Mouse (Mus musculus): Measurements from ENCODE around the gene Sbds.

Gene Sbds

GRCm38 (mm10) chr5:130255017-130255720 lies at the start of gene Sbds, which contains the start of gene Tyw1:
TSS of gene Sbds (minus strand) at chr5:130255530.
TSS of gene Tyw1 (plus strand) at chr5:130255619.
- DNase-seq = peak; percentile 100

- no peak for DNase-seq
Observed at GRCm38 (mm10) chr5:130303611-130304010, 48.3 kb upstream of the Sbds start.

- no peak for DNase-seq
Observed at GRCm38 (mm10) chr5:130299526-130299925, 44.2 kb upstream of the Sbds start.

GRCm38 (mm10) chr5:130298831-130299460 lies 43.6 kb upstream of the Sbds start:
- DNase-seq = no peak

- no peak for DNase-seq
Observed at GRCm38 (mm10) chr5:130296071-130296470, 40.7 kb upstream of the Sbds start.

- no peak for DNase-seq
Observed at GRCm38 (mm10) chr5:130294598-130294997, 39.3 kb upstream of the Sbds start.

- DNase-seq = no peak
Observed at GRCm38 (mm10) chr5:130293941-130294340, 38.6 kb upstream of the Sbds start.

- DNase-seq = no peak
Observed at GRCm38 (mm10) chr5:130292976-130293375, 37.6 kb upstream of the Sbds start.

- no peak for DNase-seq
Observed at GRCm38 (mm10) chr5:130290775-130291174, 35.4 kb upstream of the Sbds start.

GRCm38 (mm10) chr5:130290242-130290641 lies 34.9 kb upstream of the Sbds start:
- no peak for DNase-seq

- no peak for DNase-seq
Observed at GRCm38 (mm10) chr5:130288106-130288505, 32.8 kb upstream of the Sbds start.

- DNase-seq = no peak
Observed at GRCm38 (mm10) chr5:130283079-130283732, 27.9 kb upstream of the Sbds start.

- DNase-seq = peak; percentile 93
Observed at GRCm38 (mm10) chr5:130278011-130278472, 22.7 kb upstream of the Sbds start.

GRCm38 (mm10) chr5:130275509-130275908 lies 20.2 kb upstream of the Sbds start:
- no peak for DNase-seq

GRCm38 (mm10) chr5:130273046-130273445 lies 17.7 kb upstream of the Sbds start:
- no peak for DNase-seq

- DNase-seq = no peak
Observed at GRCm38 (mm10) chr5:130272344-130272743, 17.0 kb upstream of the Sbds start.

GRCm38 (mm10) chr5:130268976-130269375 lies 13.6 kb upstream of the Sbds start:
- no peak for DNase-seq

GRCm38 (mm10) chr5:130267316-130267715 lies 12.0 kb upstream of the Sbds start:
- no peak for DNase-seq

- DNase-seq = no peak
Observed at GRCm38 (mm10) chr5:130266651-130267050, 11.3 kb upstream of the Sbds start.

- DNase-seq = no peak
Observed at GRCm38 (mm10) chr5:130264433-130265005, 9.2 kb upstream of the Sbds start.

GRCm38 (mm10) chr5:130263454-130263853 lies 8.1 kb upstream of the Sbds start:
- no peak for DNase-seq

- DNase-seq = no peak
Observed at GRCm38 (mm10) chr5:130257303-130257702, 2.0 kb upstream of the Sbds start.

GRCm38 (mm10) chr5:130256678-130257271 lies 1.4 kb upstream of the Sbds start:
- DNase-seq = peak; percentile 100
